Comparison of ENCODE assay signal across 29 mouse cellular contexts in the genomic region with DNA sequence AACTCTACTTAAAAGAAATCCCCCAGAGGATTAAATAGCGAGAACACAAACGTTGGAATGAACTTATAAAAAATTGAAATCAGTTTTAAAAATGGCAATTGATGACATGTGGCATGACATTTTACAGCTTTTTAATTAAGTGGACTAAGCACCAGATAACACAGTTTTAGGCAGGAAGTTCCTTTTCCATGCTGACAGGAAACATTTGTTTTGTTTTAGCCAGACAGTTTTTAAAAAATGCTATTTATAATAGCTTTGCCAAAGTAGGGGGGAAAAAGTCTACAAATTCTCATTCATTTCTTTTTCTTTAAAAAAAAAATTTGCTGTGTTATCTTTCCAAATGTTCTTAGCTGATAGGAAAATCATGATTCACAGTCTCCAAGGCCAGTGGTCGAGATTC. TPM values are rescaled to one million over a fixed set of nuclear protein-coding genes. Genes with fewer than 3 reads are reported as not detected.
A peak's percentile ranks its signal among the peaks of the same experiment; 100 is the strongest.
DNase-seq lines count a peak whose midpoint lies in the region; ATAC-seq and TF ChIP-seq lines count a peak whose summit lies in the region.
"Had no signal": no experiment of that assay in that cellular context is flagged by ENCODE, and none has a peak within 500 bp of the region (broad histone marks: within the 10 kb centered on the region; RNA-seq: fewer than 3 reads in every experiment).

No protein-coding gene starts in this region.

- H3K9ac ChIP-seq in heart, postnatal 0 days (replicated peaks; ENCODE audit: low read depth, low read length) = no peak overlapping the region
- H3K9ac ChIP-seq: forebrain, embryonic 15.5 days; heart, embryonic 12.5 days; hindbrain, embryonic 13.5 days; limb, embryonic 15.5 days; liver, embryonic 15.5 days; lung, embryonic 15.5 days; midbrain, embryonic 13.5 days; neural tube, embryonic 13.5 days had no signal

- no peaks in the 10 kb centered on the region for H3K27me3 ChIP-seq in heart, postnatal 0 days (ENCODE audit: control insufficient read depth, insufficient read depth, low read length)
- H3K27me3 ChIP-seq: forebrain, embryonic 15.5 days; heart, embryonic 12.5 days; hindbrain, embryonic 13.5 days; limb, embryonic 15.5 days; liver, embryonic 15.5 days; lung, embryonic 15.5 days; midbrain, embryonic 13.5 days; neural tube, embryonic 13.5 days; Patski had no signal

- no peaks in the 10 kb centered on the region for H3K9me3 ChIP-seq in heart, postnatal 0 days (replicated peaks; ENCODE audit: control insufficient read depth, low read length)
- H3K9me3 ChIP-seq: forebrain, embryonic 10.5 days; forebrain, embryonic 15.5 days; G1E; hindbrain, embryonic 13.5 days; limb, embryonic 10.5 days; limb, embryonic 15.5 days; liver, embryonic 15.5 days; lung, embryonic 15.5 days had no signal

- TF ChIP-seq EP300 in heart, postnatal 0 days (IDR thresholded peaks at IDR 0.05; ENCODE audit: low read depth) = no peak

- H3K4me1 ChIP-seq in heart, postnatal 0 days (ENCODE audit: control insufficient read depth, insufficient read depth) = no peaks in the 10 kb centered on the region
- H3K4me1 ChIP-seq: forebrain, embryonic 10.5 days; forebrain, embryonic 15.5 days; hindbrain, embryonic 13.5 days; limb, embryonic 15.5 days; liver, embryonic 15.5 days; midbrain, embryonic 13.5 days; neural tube, embryonic 13.5 days had no signal

- no peaks in the 10 kb centered on the region for H3K36me3 ChIP-seq in heart, postnatal 0 days (replicated peaks; ENCODE audit: control insufficient read depth, insufficient read depth, low read length)
- H3K36me3 ChIP-seq: forebrain, embryonic 10.5 days; forebrain, embryonic 15.5 days; G1E; heart, embryonic 12.5 days; hindbrain, embryonic 13.5 days; limb, embryonic 10.5 days; limb, embryonic 15.5 days; liver, embryonic 15.5 days; lung, embryonic 15.5 days; midbrain, embryonic 13.5 days; neural tube, embryonic 13.5 days had no signal

- intact Hi-C loops in gastrocnemius, adult 2 months (cut with DNase I) = no loop called here
- intact Hi-C loops in heart, postnatal 10 days (cut with DNase I) = loop anchor here (5.0 kb wide), 1 partner anchor 127 kb away; no protein-coding TSS in a partner anchor

- H3K4me3 ChIP-seq in gastrocnemius, adult 2 months = no peak overlapping the region
- H3K4me3 ChIP-seq in heart, postnatal 0 days (ENCODE audit: low read depth, low read length) = no peak overlapping the region
- H3K4me3 ChIP-seq: forebrain, embryonic 10.5 days; forebrain, embryonic 15.5 days; heart, embryonic 12.5 days; hindbrain, embryonic 13.5 days; limb, embryonic 10.5 days; limb, embryonic 15.5 days; liver, embryonic 15.5 days; lung, embryonic 15.5 days; midbrain, embryonic 13.5 days; neural tube, embryonic 13.5 days had no signal

- no peak for ATAC-seq in heart, postnatal 0 days (ENCODE audit: insufficient read depth, low read depth)
- ATAC-seq: forebrain, embryonic 15.5 days; intestine, embryonic 16.5 days; midbrain, embryonic 13.5 days; Patski had no signal

- H3K4me2 ChIP-seq in heart, postnatal 0 days (ENCODE audit: low read depth, low read length) = peak overlapping the region; percentile 2; the same call in 1 of the 2 replicates
- H3K4me2 ChIP-seq: forebrain, embryonic 15.5 days; heart, embryonic 12.5 days; hindbrain, embryonic 13.5 days; limb, embryonic 15.5 days; liver, embryonic 15.5 days; lung, embryonic 15.5 days; midbrain, embryonic 13.5 days; neural tube, embryonic 13.5 days had no signal

- peak overlapping the region; percentile 46 for H3K27ac ChIP-seq in gastrocnemius, adult 2 months
- no peak overlapping the region for H3K27ac ChIP-seq in heart, postnatal 0 days (ENCODE audit: low read depth)
- H3K27ac ChIP-seq: forebrain, embryonic 10.5 days; forebrain, embryonic 15.5 days; hindbrain, embryonic 13.5 days; limb, embryonic 10.5 days; limb, embryonic 15.5 days; liver, embryonic 15.5 days; lung, embryonic 15.5 days; macrophage; midbrain, embryonic 13.5 days; neural tube, embryonic 13.5 days had no signal

- TF ChIP-seq CTCF in gastrocnemius, adult 2 months (IDR thresholded peaks at IDR 0.05) = no peak
- no peak for TF ChIP-seq CTCF in heart, postnatal 0 days (IDR thresholded peaks at IDR 0.05; ENCODE audit: low read depth)

- 29% methylated on average over 3 of the region's 3 CpGs for WGBS in heart, postnatal 0 days

- DNase-seq in gastrocnemius, adult 2 months = no peak
- DNase-seq in gastrocnemius, postnatal 10 days = no peak
- peak; percentile 27 for DNase-seq in heart, postnatal 0 days (ENCODE audit: low spot score)
- DNase-seq in heart, postnatal 10 days = no peak
- DNase-seq in kidney, postnatal 14 days = peak; percentile 26
- DNase-seq in kidney, adult 11 months = no peak
- DNase-seq in NIH3T3 (ENCODE audit: low read depth) = peak; percentile 36
- DNase-seq: adrenal gland, postnatal 10 days; cerebellum, adult 8-10 months; cerebellum, postnatal 25 days; heart, postnatal 4 days; layer of hippocampus, adult 9-11 months; right cerebral cortex, postnatal 4 days; thymus, postnatal 4 days had no signal

RNA-seq across cellular contexts. Expression of a gene that starts 29.6 kb away (rescaled TPM):
- 1 to 10 TPM; 2.0 to 4.3 TPM for total RNA-seq in gastrocnemius, adult 2 months (2021)
- total RNA-seq in gastrocnemius, postnatal 10 days (2021) = 1 to 10 TPM; 5.8 to 6.3 TPM
- 0.66 and 2.7 TPM in 2 replicates for total RNA-seq in heart, postnatal 0 days (2014; rRNA removed; ENCODE audit: low replicate concordance)
- polyA plus RNA-seq in heart, postnatal 0 days (2015; fragmentation: Nextera tagmentation; extraction: Ambion mirVana) = 1.4 and 1.5 TPM in 2 replicates
- total RNA-seq in heart, postnatal 10 days (2021) = 1 to 10 TPM; 7.2 TPM
- total RNA-seq: megakaryocyte-erythroid progenitor cell, adult 5-6 weeks had no signal
- polyA plus RNA-seq: G1E had no signal

Comparison
In these comparisons a context has a peak if more than half of its experiments do, and no peak if none do; other contexts are left out.
1. DNase-seq: peak in heart, postnatal 0 days (single experiment), kidney, postnatal 14 days (single experiment) and NIH3T3 (single experiment); none in gastrocnemius, adult 2 months (single experiment), gastrocnemius, postnatal 10 days (single experiment), heart, postnatal 10 days (0 of 2) and kidney, adult 11 months (single experiment).